Mouse (Mus musculus): ENCODE measurements around the gene Lrrc23.

Gene Lrrc23

GRCm38 (mm10) chr6:124740211-124740887 lies 39.2 kb downstream of the Lrrc23 start:
- DNase-seq = peak; percentile 64

GRCm38 (mm10) chr6:124739231-124739796 lies 40.2 kb downstream of the Lrrc23 start:
- no peak for DNase-seq

- DNase-seq = peak; percentile 56
Observed at GRCm38 (mm10) chr6:124738511-124739023, 41.0 kb downstream of the Lrrc23 start, which contains the start of gene Ptpn6. Gene Ptpn6, minus strand, starts transcription at chr6:124738714.

GRCm38 (mm10) chr6:124737040-124737439 lies 42.5 kb downstream of the Lrrc23 start:
- DNase-seq = no peak

GRCm38 (mm10) chr6:124734417-124734816 lies 45.1 kb downstream of the Lrrc23 start:
- DNase-seq = no peak

- DNase-seq = peak; percentile 90
Observed at GRCm38 (mm10) chr6:124732476-124733370, 46.8 kb downstream of the Lrrc23 start.

GRCm38 (mm10) chr6:124731038-124731437 lies 48.5 kb downstream of the Lrrc23 start:
- peak; percentile 13 for DNase-seq

- peak; percentile 62 for DNase-seq
Observed at GRCm38 (mm10) chr6:124729850-124730705, 49.4 kb downstream of the Lrrc23 start.

DNA sequence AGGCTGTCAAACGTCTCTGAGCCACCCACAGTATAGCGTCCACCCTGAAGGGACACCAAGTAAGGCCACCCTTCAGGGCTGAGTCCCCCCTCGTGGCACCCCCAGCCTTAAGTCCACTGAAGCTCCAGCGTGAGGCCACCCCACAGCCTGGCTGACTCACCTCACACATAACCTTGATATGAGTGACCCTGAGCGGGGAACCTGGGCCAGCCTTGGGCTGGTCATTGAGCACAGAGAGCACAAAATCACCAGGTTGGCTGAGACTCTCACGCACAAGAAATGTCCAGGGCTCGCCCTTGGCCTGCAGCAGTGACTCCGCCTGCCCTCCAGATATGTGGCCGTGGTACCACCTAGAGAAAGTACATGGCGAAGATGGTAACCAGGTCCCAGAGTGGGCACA lies 50.9 kb downstream of the Lrrc23 start:
- DNase-seq = no peak

DNA sequence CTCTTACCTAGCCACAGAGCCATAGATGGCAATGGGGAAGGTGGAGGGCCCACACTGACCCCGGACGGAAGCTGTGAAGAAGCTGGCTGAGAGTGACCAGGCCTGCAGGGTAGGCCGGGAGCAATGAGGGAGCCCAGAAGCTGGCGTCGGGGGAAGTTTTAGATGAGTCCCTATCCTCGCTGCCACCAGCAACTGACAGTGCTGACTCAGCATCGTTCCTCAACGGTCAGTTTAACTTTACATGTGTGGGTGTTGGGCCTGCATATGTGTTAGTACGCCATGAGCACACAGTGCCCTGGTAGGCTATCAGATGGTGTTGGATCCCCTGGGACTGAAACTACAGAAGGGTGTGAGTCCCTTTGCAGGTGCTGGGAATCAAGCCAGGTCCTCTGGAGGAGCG lies 55.1 kb downstream of the Lrrc23 start:
- no peak for DNase-seq

- peak; percentile 32 for DNase-seq
Observed at GRCm38 (mm10) chr6:124723541-124723940, 56.0 kb downstream of the Lrrc23 start.

- no peak for DNase-seq
Observed at GRCm38 (mm10) chr6:124722876-124723473, 56.6 kb downstream of the Lrrc23 start.

DNA sequence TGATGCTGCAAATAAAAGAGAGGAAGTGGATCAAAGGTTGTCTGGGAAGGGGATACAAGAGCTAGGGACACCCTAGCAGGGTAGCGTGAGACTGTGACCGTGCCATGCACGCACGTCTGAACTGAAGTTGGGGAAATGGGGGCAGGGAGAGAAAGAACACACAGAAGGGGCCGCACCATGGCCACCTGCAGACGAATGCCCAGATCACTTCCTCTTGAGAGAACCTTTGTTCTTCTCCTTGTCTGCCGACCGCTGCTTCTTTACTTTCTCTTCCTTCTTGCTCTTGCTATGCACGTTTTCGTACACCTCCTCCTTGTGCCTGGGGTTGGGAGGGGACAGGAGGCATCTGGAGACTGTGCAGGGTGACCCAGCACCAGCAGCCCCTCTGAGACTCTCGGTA lies 58.6 kb downstream of the Lrrc23 start:
- peak; percentile 65 for DNase-seq
